Mouse (Mus musculus) kidney, embryonic 14.5 days (tissue): ENCODE measurements at regions not wholly inside any gene's neighbourhood (a gene's known extent, or its start where the extent isn't known, plus 50 kb on each side); places are given as distances from the start of the nearest gene placed in this dataset.
"Not testable (repeated sequence)": the region's sequence is repeated elsewhere in the genome, so short reads cannot be mapped to it uniquely, and the experiment has no call there.

Experiments used
- ATAC-seq: fragments of 200-750 bp; cut with Nextera tagmentation; 2 replicates; pipeline ENCODE4 v1.8.0; 2017; ENCODE audit warnings: moderate number of reproducible peaks, mild to moderate bottlenecking, moderate TSS enrichment, moderate library complexity; ENCODE audit not compliant: low FRiP score, low TSS enrichment
- H3K27ac ChIP-seq: fragments of 300-500 bp; sonication (generic); 2 replicates; pipeline ENCODE4 v1.5.1; 2014; ENCODE audit warnings: low read depth, mild to moderate bottlenecking, low read length, moderate library complexity, mixed read lengths
- H3K27me3 ChIP-seq: fragments of 300-500 bp; sonication (generic); 2 replicates; pipeline ENCODE4 v1.6.1; 2014; ENCODE audit warnings: mild to moderate bottlenecking, low read length; ENCODE audit not compliant: control insufficient read depth, insufficient read depth
- H3K36me3 ChIP-seq: fragments of 300-500 bp; sonication (generic); 2 replicates; pipeline ENCODE4 v1.6.1; 2014; ENCODE audit warnings: low read length, mixed read lengths; ENCODE audit not compliant: control insufficient read depth, insufficient read depth
- H3K4me1 ChIP-seq: fragments of 300-500 bp; sonication (generic); 2 replicates; pipeline ENCODE4 v1.6.1; 2014; ENCODE audit warnings: low read length, mixed read lengths; ENCODE audit not compliant: control insufficient read depth, insufficient read depth
- H3K4me2 ChIP-seq: fragments of 300-500 bp; sonication (generic); replicated peaks from 2 replicates; pipeline ENCODE4 v1.6.1; 2014; ENCODE audit warnings: low read depth, mild to moderate bottlenecking, low read length
- H3K4me3 ChIP-seq: fragments of 300-500 bp; sonication (generic); 2 replicates; pipeline ENCODE4 v1.5.1; 2014; ENCODE audit warnings: mild to moderate bottlenecking, low read length
- H3K9ac ChIP-seq: fragments of 300-500 bp; sonication (generic); 2 replicates; pipeline ENCODE4 v1.6.1; 2014; ENCODE audit warnings: low read depth, mild to moderate bottlenecking, low read length, moderate library complexity
- H3K9me3 ChIP-seq: fragments of 300-500 bp; sonication (generic); 2 replicates; pipeline ENCODE4 v1.6.1; 2016; ENCODE audit warnings: low read length; ENCODE audit not compliant: control insufficient read depth
- WGBS: fragments of 180-500 bp; shearing (Covaris S2); extraction: QIAGEN DNeasy Blood & Tissue Kit; methylation state at CpG from one replicate; pipeline ENCODE4 v1.1.7; 2014; 5-methylcytosine and 5-hydroxymethylcytosine counted together

GRCm38 (mm10) chr3:15053968-15054367 lies 167.9 kb downstream of the Car2 start:
- H3K4me1 ChIP-seq = no peaks in the 10 kb centered on the region
- ATAC-seq = peak; percentile 55; the same call in 1 of the 2 replicates
- no peak overlapping the region for H3K27ac ChIP-seq

DNA sequence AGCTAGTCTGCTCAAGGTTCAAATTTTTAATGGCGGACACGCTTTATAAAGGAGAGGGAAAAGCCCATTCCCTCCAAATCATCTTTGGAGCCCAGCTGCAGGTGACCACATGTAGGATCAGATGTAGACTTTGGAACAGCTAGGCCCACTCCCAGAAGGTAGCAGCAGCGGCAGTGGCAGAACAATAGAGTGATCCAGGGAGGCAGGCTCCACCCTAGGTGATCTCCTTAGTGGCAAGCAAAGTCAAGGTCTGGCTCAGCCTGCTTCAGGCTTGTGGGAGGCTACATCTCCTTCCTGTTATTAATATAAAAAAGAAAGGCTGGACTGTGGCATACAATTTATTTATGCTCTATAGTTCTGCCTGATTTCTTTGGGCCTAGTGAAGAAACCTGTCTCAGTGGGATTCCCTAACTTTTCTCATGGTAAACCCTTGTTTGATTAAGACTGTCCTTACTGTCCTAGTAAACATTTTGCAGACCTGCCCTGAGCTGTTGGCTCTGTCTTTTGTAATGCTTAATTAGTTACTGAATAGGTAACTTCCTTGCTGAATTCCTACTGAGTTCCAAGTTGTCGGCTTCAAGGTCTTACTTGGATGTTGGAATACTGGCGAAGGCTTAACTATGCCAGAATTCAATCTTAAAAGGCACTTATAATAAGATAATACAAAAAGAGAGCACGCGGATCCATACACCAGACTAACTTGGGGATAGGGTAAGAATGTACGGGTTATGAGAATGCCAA lies 169.6 kb downstream of the Car2 start:
- H3K9me3 ChIP-seq, H3K27ac ChIP-seq, H3K27me3 ChIP-seq, H3K9ac ChIP-seq, H3K4me3 ChIP-seq, H3K4me2 ChIP-seq, H3K36me3 ChIP-seq, ATAC-seq, H3K4me1 ChIP-seq: not testable (repeated sequence)
- 93% methylated on average over 8 of the region's 8 CpGs for WGBS

More at GRCm38 (mm10) chr3:15053968-15054367, 167.9 kb downstream of the Car2 start:
- Histone ChIP-seq H3K9me3 (peaks cover 2% of the 10 kb centered on the region; the same call in 1 of the 2 replicates), H3K4me2 (no peak overlapping the region), H3K27me3 (no peaks in the 10 kb centered on the region), H3K9ac (no peak overlapping the region), H3K4me3 (no peak overlapping the region), H3K36me3 (no peaks in the 10 kb centered on the region)
- WGBS = 56% methylated on average over 3 of the region's 3 CpGs

GRCm38 (mm10) chr3:15056788-15057585 lies 170.9 kb downstream of the Car2 start:
- not testable (repeated sequence) for H3K9ac ChIP-seq, H3K27ac ChIP-seq, H3K36me3 ChIP-seq, H3K27me3 ChIP-seq, H3K4me3 ChIP-seq, H3K4me2 ChIP-seq, H3K9me3 ChIP-seq, ATAC-seq, H3K4me1 ChIP-seq
- 90% methylated on average over 5 of the region's 5 CpGs for WGBS

GRCm38 (mm10) chr3:15065681-15066080 lies 179.6 kb downstream of the Car2 start:
- Histone ChIP-seq H3K4me3 (no peak overlapping the region), H3K4me1 (no peaks in the 10 kb centered on the region), H3K9me3 (no peaks in the 10 kb centered on the region), H3K9ac (no peak overlapping the region), H3K27me3 (no peaks in the 10 kb centered on the region), H3K27ac (no peak overlapping the region), H3K36me3 (no peaks in the 10 kb centered on the region), H3K4me2 (no peak overlapping the region)
- WGBS = 93% methylated on average over 3 of the region's 3 CpGs
- ATAC-seq = no peak

- WGBS = 87% methylated on average over 3 of the region's 3 CpGs
- no peak overlapping the region for H3K27ac ChIP-seq
- H3K4me3 ChIP-seq = no peak overlapping the region
- no peak overlapping the region for H3K4me2 ChIP-seq
- no peaks in the 10 kb centered on the region for H3K4me1 ChIP-seq
- H3K9me3 ChIP-seq = no peaks in the 10 kb centered on the region
- no peaks in the 10 kb centered on the region for H3K27me3 ChIP-seq
- no peak for ATAC-seq
- no peak overlapping the region for H3K9ac ChIP-seq
- H3K36me3 ChIP-seq = no peaks in the 10 kb centered on the region
These were observed 182.2 kb downstream of the Car2 start for GRCm38 (mm10) chr3:15068256-15068655.

DNA sequence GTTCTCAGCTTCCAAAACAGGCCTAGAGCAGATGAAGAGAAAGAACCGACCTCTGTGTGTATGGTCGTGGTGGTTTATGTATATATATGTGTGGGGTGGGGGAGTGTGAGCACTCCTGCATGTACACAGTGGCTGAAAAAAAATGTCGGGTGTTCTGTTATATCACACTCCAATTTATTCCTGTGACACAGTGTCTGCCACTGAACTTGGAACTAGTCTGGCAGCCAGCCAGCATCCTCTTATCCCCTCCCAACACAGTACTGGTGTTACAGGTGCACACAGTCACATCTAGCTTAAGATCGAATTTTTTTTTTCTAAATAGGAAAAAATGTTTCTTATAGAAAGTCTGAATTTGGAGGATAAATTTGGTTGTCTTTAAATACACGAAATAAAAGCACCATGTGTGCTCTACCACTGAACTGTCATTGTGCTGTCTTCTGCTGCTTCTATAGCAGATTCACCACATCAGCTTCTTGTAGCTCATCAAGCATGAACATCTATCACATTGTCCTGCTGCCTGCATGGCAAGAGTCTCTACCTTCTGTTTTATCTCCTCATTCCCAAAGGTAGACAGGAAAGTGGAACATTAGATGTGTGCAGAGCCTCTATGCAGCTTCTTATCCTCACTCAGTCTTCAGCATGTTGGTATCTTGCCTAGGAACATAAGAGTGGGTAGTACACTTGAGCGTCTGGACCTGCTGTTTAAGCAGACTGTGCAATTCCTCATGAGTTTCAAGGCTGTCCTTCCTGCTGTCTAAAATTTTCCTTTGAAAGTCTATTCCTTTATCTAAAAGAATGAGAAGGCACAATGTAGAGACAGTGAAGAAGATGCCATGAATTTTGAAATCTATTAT lies 185.2 kb downstream of the Car2 start:
- H3K36me3 ChIP-seq = no peaks in the 10 kb centered on the region
- no peaks in the 10 kb centered on the region for H3K9me3 ChIP-seq
- H3K27ac ChIP-seq = no peak overlapping the region
- no peak overlapping the region for H3K4me3 ChIP-seq
- no peaks in the 10 kb centered on the region for H3K27me3 ChIP-seq
- ATAC-seq = no peak
- H3K4me2 ChIP-seq = no peak overlapping the region
- H3K9ac ChIP-seq = no peak overlapping the region
- H3K4me1 ChIP-seq = no peaks in the 10 kb centered on the region
- WGBS = 77% methylated on average over 6 of the region's 6 CpGs

DNA sequence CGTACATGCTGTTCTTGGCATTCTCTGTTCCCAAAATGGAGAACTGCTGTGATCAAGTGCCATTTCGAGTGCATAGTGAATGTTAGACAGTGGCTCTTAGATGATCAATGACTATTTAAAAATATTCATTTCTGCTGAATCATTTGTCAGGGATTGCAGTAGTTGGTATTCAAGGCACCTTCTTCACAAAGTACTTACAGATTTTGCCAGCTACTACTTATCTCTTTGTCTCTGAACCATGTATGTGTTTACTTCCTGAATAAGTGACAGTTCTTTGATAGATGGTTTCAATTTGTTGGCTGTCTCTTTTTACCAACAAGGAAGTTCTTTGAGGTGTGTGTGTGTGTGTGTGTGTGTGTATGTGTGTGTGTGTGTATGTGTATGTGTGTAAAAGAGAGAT lies 187.3 kb downstream of the Car2 start:
- 88% methylated on average over 2 of the region's 2 CpGs for WGBS
- no peak for ATAC-seq
- Histone ChIP-seq H3K4me1 (no peaks in the 10 kb centered on the region), H3K36me3 (no peaks in the 10 kb centered on the region), H3K9ac (no peak overlapping the region), H3K9me3 (no peaks in the 10 kb centered on the region), H3K27ac (no peak overlapping the region), H3K27me3 (no peaks in the 10 kb centered on the region), H3K4me2 (no peak overlapping the region), H3K4me3 (no peak overlapping the region)

DNA sequence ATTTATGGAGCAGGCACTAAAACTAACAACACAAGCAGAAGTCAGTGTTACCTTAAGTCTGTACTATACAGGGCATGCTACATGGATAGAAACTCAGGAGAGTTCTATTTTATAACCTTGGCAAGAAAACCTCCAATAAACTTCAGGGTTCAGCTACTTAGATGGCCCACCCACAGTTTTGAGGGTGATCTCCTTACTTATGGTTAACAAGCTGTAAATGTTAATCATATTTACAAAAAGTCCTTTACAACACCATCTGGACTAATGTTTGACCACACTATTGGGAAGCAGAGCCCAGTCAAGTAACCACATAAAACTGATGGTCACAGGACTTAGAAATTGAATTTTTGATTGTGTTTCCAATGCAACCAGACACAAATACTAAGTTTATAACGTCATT lies 187.8 kb downstream of the Car2 start:
- WGBS = 66% methylated on average over 1 of the region's 1 CpGs
- H3K27me3 ChIP-seq = no peaks in the 10 kb centered on the region
- H3K4me3 ChIP-seq = no peak overlapping the region
- ATAC-seq = no peak
- no peaks in the 10 kb centered on the region for H3K4me1 ChIP-seq
- no peaks in the 10 kb centered on the region for H3K9me3 ChIP-seq
- no peak overlapping the region for H3K4me2 ChIP-seq
- no peaks in the 10 kb centered on the region for H3K36me3 ChIP-seq
- no peak overlapping the region for H3K27ac ChIP-seq
- H3K9ac ChIP-seq = no peak overlapping the region
